In the genomic region with DNA sequence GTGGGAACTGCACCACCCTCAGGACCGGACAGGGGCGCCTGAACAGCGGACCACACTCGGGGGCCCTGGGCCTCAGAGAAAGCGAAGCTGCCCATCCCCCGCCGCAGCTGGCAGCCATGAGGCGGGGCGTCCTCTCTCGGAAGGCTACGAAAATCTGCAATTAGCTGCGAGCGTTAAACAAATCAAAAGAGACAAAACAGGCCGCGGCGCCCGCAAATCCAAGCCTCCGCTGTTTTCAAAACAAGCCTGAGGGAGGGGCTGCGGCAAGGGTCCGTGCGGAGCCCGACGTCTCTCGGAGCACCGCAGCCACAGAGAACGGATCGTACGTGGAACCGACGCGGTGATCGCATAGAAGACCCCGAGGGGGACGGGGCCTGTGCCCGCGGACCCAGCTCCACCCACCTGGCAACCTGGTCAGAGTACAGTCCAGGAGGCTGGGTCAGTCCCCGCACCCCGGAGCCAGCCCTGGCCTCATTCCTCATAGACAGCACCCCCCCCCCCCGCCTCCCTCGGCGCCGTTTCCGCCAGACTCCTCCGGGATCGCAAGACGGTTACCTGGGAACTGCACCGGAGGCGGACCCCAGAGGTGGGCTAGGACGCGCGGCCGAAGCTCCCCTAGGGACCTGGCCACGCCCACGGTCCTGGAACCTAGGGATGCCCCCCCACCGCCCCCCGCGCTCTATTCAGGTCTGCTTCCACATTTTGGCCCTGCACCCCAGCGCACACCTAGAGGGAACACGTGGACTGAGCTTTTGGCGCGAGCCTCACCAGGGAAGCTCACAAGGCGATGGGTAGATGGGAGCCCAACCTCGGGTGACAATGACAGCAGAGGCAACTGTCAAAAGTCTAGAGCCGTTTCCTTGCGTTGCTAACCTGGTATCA, we compare ENCODE assay signal across 8 mouse cellular contexts. TPM values are rescaled to one million over a fixed set of nuclear protein-coding genes. Genes with fewer than 3 reads are reported as not detected.
A peak's percentile ranks its signal among the peaks of the same experiment; 100 is the strongest.
DNase-seq lines count a peak whose midpoint lies in the region; ATAC-seq and TF ChIP-seq lines count a peak whose summit lies in the region.

No protein-coding gene starts in this region.

- peak overlapping the region; percentile 25; the same call in 1 of the 2 replicates for H3K27ac ChIP-seq in bone marrow, adult 2 months (ENCODE audit: control insufficient read depth, insufficient read depth, low read depth, low read length, poor library complexity)
- H3K27ac ChIP-seq in forebrain, embryonic 12.5 days = peak overlapping the region; percentile 86
- peak overlapping the region; percentile 74 for H3K27ac ChIP-seq in intestine, embryonic 16.5 days (ENCODE audit: low read length)
- peak overlapping the region; percentile 66 for H3K27ac ChIP-seq in liver, embryonic 15.5 days (replicated peaks)
- peak overlapping the region; percentile 81 for H3K27ac ChIP-seq in neural tube, embryonic 15.5 days (replicated peaks)

- no peaks in the 10 kb centered on the region for H3K27me3 ChIP-seq in forebrain, embryonic 12.5 days
- H3K27me3 ChIP-seq in intestine, embryonic 16.5 days (replicated peaks; ENCODE audit: control insufficient read depth, insufficient read depth, low read length) = no peaks in the 10 kb centered on the region
- H3K27me3 ChIP-seq in liver, embryonic 15.5 days = peaks cover 74% of the 10 kb centered on the region
- H3K27me3 ChIP-seq in neural tube, embryonic 15.5 days (replicated peaks) = no peaks in the 10 kb centered on the region

- H3K4me2 ChIP-seq in forebrain, embryonic 12.5 days = peak overlapping the region; percentile 92
- H3K4me2 ChIP-seq in intestine, embryonic 16.5 days (ENCODE audit: low read depth, low read length) = peak overlapping the region; percentile 99
- peak overlapping the region; percentile 71 for H3K4me2 ChIP-seq in liver, embryonic 15.5 days
- H3K4me2 ChIP-seq in neural tube, embryonic 15.5 days = peak overlapping the region; percentile 96

- no peak for TF ChIP-seq POLR2A in bone marrow, adult 2 months (IDR thresholded peaks at IDR 0.05; ENCODE audit: borderline replicate concordance, control insufficient read depth, low read depth, low read length)

- peak overlapping the region; percentile 56 for H3K4me3 ChIP-seq in bone marrow, adult 2 months (replicated peaks; ENCODE audit: control insufficient read depth, low read depth, low read length)
- peak overlapping the region; percentile 49 for H3K4me3 ChIP-seq in forebrain, embryonic 12.5 days (replicated peaks)
- H3K4me3 ChIP-seq in intestine, embryonic 16.5 days (ENCODE audit: low read length) = peak overlapping the region; percentile 68
- peak overlapping the region; percentile 53 for H3K4me3 ChIP-seq in liver, embryonic 15.5 days (replicated peaks)
- peak overlapping the region; percentile 54 for H3K4me3 ChIP-seq in neural tube, embryonic 15.5 days (replicated peaks)

- no peak for TF ChIP-seq CTCF in bone marrow, adult 2 months (IDR thresholded peaks at IDR 0.05; ENCODE audit: control insufficient read depth, insufficient read depth, low read length)

- DNase-seq in layer of hippocampus, postnatal 36 days = peak; percentile 58 to 67
- DNase-seq in layer of hippocampus, adult 9-10 months (ENCODE audit: low spot score) = no peak

- ATAC-seq in forebrain, embryonic 12.5 days (ENCODE audit: low FRiP score) = peak; percentile 65
- ATAC-seq in intestine, embryonic 16.5 days = peak; percentile 25
- no peak; the same call in 1 of the 2 replicates for ATAC-seq in liver, embryonic 15.5 days (ENCODE audit: insufficient read depth)
- ATAC-seq in neural tube, embryonic 15.5 days (ENCODE audit: low FRiP score) = peak; percentile 47
- no peak for ATAC-seq in erythroid progenitor cell, adult 5-6 weeks (replicated peaks; ENCODE audit: low FRiP score, poor library complexity, severe bottlenecking)

- WGBS in bone marrow, adult 2 months = 1% methylated on average over 65 of the region's 65 CpGs
- WGBS in forebrain, embryonic 12.5 days = under 1% methylated on average over 62 of the region's 65 CpGs
- WGBS in intestine, embryonic 16.5 days = under 1% methylated on average over 58 of the region's 65 CpGs
- WGBS in liver, embryonic 15.5 days (ENCODE audit: insufficient replicate concordance) = under 1% methylated on average over 65 of the region's 65 CpGs
- WGBS in neural tube, embryonic 15.5 days = under 1% methylated on average over 62 of the region's 65 CpGs

- H3K9ac ChIP-seq in forebrain, embryonic 12.5 days = peak overlapping the region; percentile 68
- H3K9ac ChIP-seq in intestine, embryonic 16.5 days (ENCODE audit: low read depth, low read length) = peak overlapping the region; percentile 83
- H3K9ac ChIP-seq in liver, embryonic 15.5 days = peak overlapping the region; percentile 48
- peak overlapping the region; percentile 65 for H3K9ac ChIP-seq in neural tube, embryonic 15.5 days (replicated peaks)

- peaks cover 25% of the 10 kb centered on the region for H3K36me3 ChIP-seq in forebrain, embryonic 12.5 days (replicated peaks)
- H3K36me3 ChIP-seq in intestine, embryonic 16.5 days (ENCODE audit: control insufficient read depth, insufficient read depth, low read length) = no peaks in the 10 kb centered on the region; the same call in 1 of the 2 replicates
- H3K36me3 ChIP-seq in liver, embryonic 15.5 days (replicated peaks) = no peaks in the 10 kb centered on the region
- H3K36me3 ChIP-seq in neural tube, embryonic 15.5 days = peaks cover 7% of the 10 kb centered on the region

- H3K9me3 ChIP-seq in forebrain, embryonic 12.5 days = no peaks in the 10 kb centered on the region
- no peaks in the 10 kb centered on the region for H3K9me3 ChIP-seq in intestine, embryonic 16.5 days (ENCODE audit: control insufficient read depth, low read length)
- H3K9me3 ChIP-seq in liver, embryonic 15.5 days (replicated peaks) = no peaks in the 10 kb centered on the region
- no peaks in the 10 kb centered on the region for H3K9me3 ChIP-seq in neural tube, embryonic 15.5 days (replicated peaks)

- H3K4me1 ChIP-seq in bone marrow, adult 2 months (ENCODE audit: control insufficient read depth, insufficient read depth, low read length) = peaks cover 3% of the 10 kb centered on the region
- peaks cover 95% of the 10 kb centered on the region for H3K4me1 ChIP-seq in forebrain, embryonic 12.5 days
- peaks cover 91% of the 10 kb centered on the region for H3K4me1 ChIP-seq in intestine, embryonic 16.5 days (ENCODE audit: control insufficient read depth, insufficient read depth, low read length)
- H3K4me1 ChIP-seq in liver, embryonic 15.5 days (replicated peaks) = peaks cover 90% of the 10 kb centered on the region
- peaks cover 91% of the 10 kb centered on the region for H3K4me1 ChIP-seq in neural tube, embryonic 15.5 days

RNA-seq across cellular contexts. Expression of gene Plxnb2, which starts 7.3 kb away (rescaled TPM):
- 10 to 100 TPM; 51.0 to 58.7 TPM for total RNA-seq in layer of hippocampus, postnatal 36 days (2021)
- 11.1 and 30.9 TPM in 2 replicates for polyA plus RNA-seq in bone marrow, adult 2 months (2011; ENCODE audit: insufficient read depth, insufficient read length, low replicate concordance, missing spikeins)
- 174 and 182 TPM in 2 replicates for polyA plus RNA-seq in forebrain, embryonic 12.5 days (2016; fragmentation: Nextera tagmentation; extraction: Ambion mirVana)
- 98.5 and 104 TPM in 2 replicates for polyA plus RNA-seq in intestine, embryonic 16.5 days (2015; fragmentation: Nextera tagmentation; extraction: Ambion mirVana)
- polyA plus RNA-seq in liver, embryonic 15.5 days (2015; fragmentation: Nextera tagmentation; extraction: Ambion mirVana) = 22.3 and 30.1 TPM in 2 replicates
- 69.4 and 72.3 TPM in 2 replicates for polyA plus RNA-seq in neural tube, embryonic 15.5 days (2015; fragmentation: Nextera tagmentation; extraction: Ambion mirVana)
- 7.2 and 9.2 TPM in 2 replicates for total RNA-seq in erythroid progenitor cell, adult 5-6 weeks (2015; ENCODE audit: low replicate concordance)
- 1.9 and 8.2 TPM in 2 replicates for total RNA-seq in erythroid progenitor cell, adult 5-6 weeks (2017; ENCODE audit: low replicate concordance)

RNA-seq across cellular contexts. Expression of gene Dennd6b, which starts 23.0 kb away (rescaled TPM):
- total RNA-seq in layer of hippocampus, postnatal 36 days (2021) = 10 to 100 TPM; 33.5 to 38.7 TPM
- polyA plus RNA-seq in bone marrow, adult 2 months (2011; ENCODE audit: insufficient read depth, insufficient read length, low replicate concordance, missing spikeins) = 8.1 and 13.6 TPM in 2 replicates
- polyA plus RNA-seq in forebrain, embryonic 12.5 days (2016; fragmentation: Nextera tagmentation; extraction: Ambion mirVana) = 38.8 and 44.0 TPM in 2 replicates
- polyA plus RNA-seq in intestine, embryonic 16.5 days (2015; fragmentation: Nextera tagmentation; extraction: Ambion mirVana) = 10.9 and 13.0 TPM in 2 replicates
- polyA plus RNA-seq in liver, embryonic 15.5 days (2015; fragmentation: Nextera tagmentation; extraction: Ambion mirVana) = 3.3 and 3.5 TPM in 2 replicates
- 77.2 and 91.0 TPM in 2 replicates for polyA plus RNA-seq in neural tube, embryonic 15.5 days (2015; fragmentation: Nextera tagmentation; extraction: Ambion mirVana)
- 1.7 TPM in 1 of 2 replicates, not detected in the other for total RNA-seq in erythroid progenitor cell, adult 5-6 weeks (2015; ENCODE audit: low replicate concordance)
- total RNA-seq in erythroid progenitor cell, adult 5-6 weeks (2017; ENCODE audit: low replicate concordance) = 0.76 and 1.5 TPM in 2 replicates

RNA-seq across cellular contexts. Expression of gene Mapk11, which starts 23.8 kb away (rescaled TPM):
- 10 to 100 TPM; 21.9 to 22.8 TPM for total RNA-seq in layer of hippocampus, postnatal 36 days (2021)
- polyA plus RNA-seq in bone marrow, adult 2 months (2011; ENCODE audit: insufficient read depth, insufficient read length, low replicate concordance, missing spikeins) = 5.7 and 7.6 TPM in 2 replicates
- 46.9 and 47.4 TPM in 2 replicates for polyA plus RNA-seq in forebrain, embryonic 12.5 days (2016; fragmentation: Nextera tagmentation; extraction: Ambion mirVana)
- 4.7 and 5.0 TPM in 2 replicates for polyA plus RNA-seq in intestine, embryonic 16.5 days (2015; fragmentation: Nextera tagmentation; extraction: Ambion mirVana)
- 0.44 and 0.68 TPM in 2 replicates for polyA plus RNA-seq in liver, embryonic 15.5 days (2015; fragmentation: Nextera tagmentation; extraction: Ambion mirVana)
- polyA plus RNA-seq in neural tube, embryonic 15.5 days (2015; fragmentation: Nextera tagmentation; extraction: Ambion mirVana) = 22.5 and 27.5 TPM in 2 replicates
- total RNA-seq in erythroid progenitor cell, adult 5-6 weeks (2015; ENCODE audit: low replicate concordance) = 0.72 and 2.1 TPM in 2 replicates
- total RNA-seq in erythroid progenitor cell, adult 5-6 weeks (2017; ENCODE audit: low replicate concordance) = 0.51 TPM in 1 of 2 replicates, not detected in the other

RNA-seq across cellular contexts. Expression of gene Mapk12, which starts 32.8 kb away (rescaled TPM):
- 1 to 10 TPM; 3.1 to 4.7 TPM for total RNA-seq in layer of hippocampus, postnatal 36 days (2021)
- 6.1 and 14.6 TPM in 2 replicates for polyA plus RNA-seq in bone marrow, adult 2 months (2011; ENCODE audit: insufficient read depth, insufficient read length, low replicate concordance, missing spikeins)
- polyA plus RNA-seq in forebrain, embryonic 12.5 days (2016; fragmentation: Nextera tagmentation; extraction: Ambion mirVana) = 14.2 and 16.7 TPM in 2 replicates
- 2.7 and 3.1 TPM in 2 replicates for polyA plus RNA-seq in intestine, embryonic 16.5 days (2015; fragmentation: Nextera tagmentation; extraction: Ambion mirVana)
- 1.4 and 1.5 TPM in 2 replicates for polyA plus RNA-seq in liver, embryonic 15.5 days (2015; fragmentation: Nextera tagmentation; extraction: Ambion mirVana)
- 4.8 and 5.2 TPM in 2 replicates for polyA plus RNA-seq in neural tube, embryonic 15.5 days (2015; fragmentation: Nextera tagmentation; extraction: Ambion mirVana)
- total RNA-seq in erythroid progenitor cell, adult 5-6 weeks (2015; ENCODE audit: low replicate concordance) = not detected in 2 replicates
- total RNA-seq in erythroid progenitor cell, adult 5-6 weeks (2017; ENCODE audit: low replicate concordance) = 0.51 TPM in 1 of 2 replicates, not detected in the other

RNA-seq across cellular contexts. Expression of gene Ppp6r2, which starts 38.1 kb away (rescaled TPM):
- 100 to 1,000 TPM; 158 to 162 TPM for total RNA-seq in layer of hippocampus, postnatal 36 days (2021)
- 42.6 and 54.0 TPM in 2 replicates for polyA plus RNA-seq in bone marrow, adult 2 months (2011; ENCODE audit: insufficient read depth, insufficient read length, low replicate concordance, missing spikeins)
- 47.1 and 57.2 TPM in 2 replicates for polyA plus RNA-seq in forebrain, embryonic 12.5 days (2016; fragmentation: Nextera tagmentation; extraction: Ambion mirVana)
- 18.0 and 20.1 TPM in 2 replicates for polyA plus RNA-seq in intestine, embryonic 16.5 days (2015; fragmentation: Nextera tagmentation; extraction: Ambion mirVana)
- 14.9 and 16.3 TPM in 2 replicates for polyA plus RNA-seq in liver, embryonic 15.5 days (2015; fragmentation: Nextera tagmentation; extraction: Ambion mirVana)
- 62.8 and 67.7 TPM in 2 replicates for polyA plus RNA-seq in neural tube, embryonic 15.5 days (2015; fragmentation: Nextera tagmentation; extraction: Ambion mirVana)
- total RNA-seq in erythroid progenitor cell, adult 5-6 weeks (2015; ENCODE audit: low replicate concordance) = 59.1 and 61.6 TPM in 2 replicates
- total RNA-seq in erythroid progenitor cell, adult 5-6 weeks (2017; ENCODE audit: low replicate concordance) = 55.4 and 79.1 TPM in 2 replicates

Comparison
In these comparisons a context has a peak if more than half of its experiments do, and no peak if none do; other contexts are left out.
1. H3K27ac ChIP-seq: peak in every context shown above with its lines; median percentile 86 in forebrain, embryonic 12.5 days; 81 in neural tube, embryonic 15.5 days; 74 in intestine, embryonic 16.5 days; 66 in liver, embryonic 15.5 days; 25 in bone marrow, adult 2 months.
2. ATAC-seq: peak in forebrain, embryonic 12.5 days (single experiment), intestine, embryonic 16.5 days (single experiment) and neural tube, embryonic 15.5 days (single experiment); none in liver, embryonic 15.5 days (single experiment) and erythroid progenitor cell, adult 5-6 weeks (single experiment).
3. Peak in every context shown above with its lines, with median percentiles within 50 percentile points of each other: H3K4me3 ChIP-seq, H3K4me2 ChIP-seq and H3K9ac ChIP-seq.